Mouse (Mus musculus) kidney, embryonic 14.5 days (tissue): ENCODE results near the gene Olfr902. TPM values are rescaled to one million over a fixed set of nuclear protein-coding genes. Genes with fewer than 3 reads are reported as not detected.
"Not testable (repeated sequence)": the region's sequence is repeated elsewhere in the genome, so short reads cannot be mapped to it uniquely, and the experiment has no call there.

Experiments
- ATAC-seq: fragments of 200-750 bp; cut with Nextera tagmentation; 2 replicates; pipeline ENCODE4 v1.8.0; 2017; ENCODE audit warnings: moderate number of reproducible peaks, mild to moderate bottlenecking, moderate TSS enrichment, moderate library complexity; ENCODE audit not compliant: low FRiP score, low TSS enrichment
- H3K27ac ChIP-seq: fragments of 300-500 bp; sonication (generic); 2 replicates; pipeline ENCODE4 v1.5.1; 2014; ENCODE audit warnings: low read depth, mild to moderate bottlenecking, low read length, moderate library complexity, mixed read lengths
- H3K27me3 ChIP-seq: fragments of 300-500 bp; sonication (generic); 2 replicates; pipeline ENCODE4 v1.6.1; 2014; ENCODE audit warnings: mild to moderate bottlenecking, low read length; ENCODE audit not compliant: control insufficient read depth, insufficient read depth
- H3K36me3 ChIP-seq: fragments of 300-500 bp; sonication (generic); 2 replicates; pipeline ENCODE4 v1.6.1; 2014; ENCODE audit warnings: low read length, mixed read lengths; ENCODE audit not compliant: control insufficient read depth, insufficient read depth
- H3K4me1 ChIP-seq: fragments of 300-500 bp; sonication (generic); 2 replicates; pipeline ENCODE4 v1.6.1; 2014; ENCODE audit warnings: low read length, mixed read lengths; ENCODE audit not compliant: control insufficient read depth, insufficient read depth
- H3K4me2 ChIP-seq: fragments of 300-500 bp; sonication (generic); replicated peaks from 2 replicates; pipeline ENCODE4 v1.6.1; 2014; ENCODE audit warnings: low read depth, mild to moderate bottlenecking, low read length
- H3K4me3 ChIP-seq: fragments of 300-500 bp; sonication (generic); 2 replicates; pipeline ENCODE4 v1.5.1; 2014; ENCODE audit warnings: mild to moderate bottlenecking, low read length
- H3K9ac ChIP-seq: fragments of 300-500 bp; sonication (generic); 2 replicates; pipeline ENCODE4 v1.6.1; 2014; ENCODE audit warnings: low read depth, mild to moderate bottlenecking, low read length, moderate library complexity
- H3K9me3 ChIP-seq: fragments of 300-500 bp; sonication (generic); 2 replicates; pipeline ENCODE4 v1.6.1; 2016; ENCODE audit warnings: low read length; ENCODE audit not compliant: control insufficient read depth
- WGBS: fragments of 180-500 bp; shearing (Covaris S2); extraction: QIAGEN DNeasy Blood & Tissue Kit; methylation state at CpG from one replicate; pipeline ENCODE4 v1.1.7; 2014; 5-methylcytosine and 5-hydroxymethylcytosine counted together
- polyA plus RNA-seq: library from polyadenylated mRNA; unstranded; fragments of >200 nt; fragmentation: Nextera tagmentation; extraction: Ambion mirVana; gene quantifications from 2 replicates; pipeline ENCODE4 v1.2.1, GENCODE M21; 2014

Olfr902 gene
- polyA plus RNA-seq: not detected in 2 replicates

- no peaks in the 10 kb centered on the region for H3K9me3 ChIP-seq
- H3K4me3 ChIP-seq: no peak within 1 kb of the TSS
- no peaks in the 10 kb centered on the region for H3K4me1 ChIP-seq
- H3K27me3 ChIP-seq: no peaks in the 10 kb centered on the region
- no peaks in the 10 kb centered on the region for H3K36me3 ChIP-seq
- 85% methylated on average over 5 of the region's 5 CpGs for WGBS
- no peak for ATAC-seq
- H3K9ac ChIP-seq: no peak within 1 kb of the TSS
- H3K27ac ChIP-seq: no peak within 1 kb of the TSS
- no peak within 1 kb of the TSS for H3K4me2 ChIP-seq
Observed at GRCm38 (mm10) chr9:38447352-38447751, at the start of gene Olfr902. Gene Olfr902 (plus strand): TSS chr9:38447652.

DNA sequence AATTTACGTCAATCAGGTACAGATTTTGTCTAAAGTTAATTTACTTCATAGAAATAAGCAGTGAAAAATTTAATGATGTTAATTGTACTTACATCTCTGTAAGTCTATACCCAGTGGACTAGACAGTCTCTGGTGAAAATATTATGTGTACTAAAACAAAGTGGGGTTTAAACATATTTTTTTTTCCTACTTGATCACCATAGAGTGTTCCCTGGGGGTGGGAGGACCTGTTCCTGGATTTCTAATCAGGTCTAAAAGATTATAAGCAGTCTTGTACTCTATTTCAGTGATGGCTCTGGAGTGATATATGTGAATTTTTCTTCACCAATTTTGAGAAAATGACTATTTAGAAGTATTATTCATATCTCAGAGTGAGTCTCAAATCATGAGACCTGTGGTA lies 46.1 kb upstream of the Olfr902 start, which contains the start of gene Olfr147:
Olfr147 (plus strand) TSS at position 301 of the 400 bp plus-strand sequence.
- no peaks in the 10 kb centered on the region for H3K9me3 ChIP-seq
- WGBS: 83% methylated on average over 1 of the region's 1 CpGs
- H3K27ac ChIP-seq: no peak within 1 kb of the TSS
- no peak for ATAC-seq
- H3K4me2 ChIP-seq: no peak within 1 kb of the TSS
- H3K9ac ChIP-seq: no peak within 1 kb of the TSS
- H3K4me3 ChIP-seq: no peak within 1 kb of the TSS
- H3K36me3 ChIP-seq: no peaks in the 10 kb centered on the region
- H3K27me3 ChIP-seq: no peaks in the 10 kb centered on the region
- H3K4me1 ChIP-seq: no peaks in the 10 kb centered on the region

DNA sequence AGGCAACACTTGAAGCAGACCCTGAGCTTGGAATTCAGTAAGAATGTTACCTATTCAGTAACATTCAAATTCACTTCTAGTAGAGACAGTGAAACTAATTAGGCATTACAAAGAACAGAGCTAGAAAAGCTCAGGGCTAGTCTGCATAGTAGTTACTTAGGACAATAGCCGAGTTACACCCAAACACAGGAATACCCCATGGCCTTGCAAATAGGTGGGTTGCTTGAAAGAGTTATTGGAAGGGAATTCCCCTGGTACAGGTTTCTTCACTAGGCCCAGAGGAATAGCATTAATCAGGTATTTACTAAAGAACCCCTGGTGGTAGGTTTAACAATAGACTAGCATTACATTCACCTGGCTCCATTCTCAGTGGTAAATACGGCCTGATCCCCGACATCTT lies 40.0 kb upstream of the Olfr902 start:
- not testable (repeated sequence) for H3K4me1 ChIP-seq, H3K9ac ChIP-seq, H3K27ac ChIP-seq, ATAC-seq, H3K9me3 ChIP-seq, H3K36me3 ChIP-seq, H3K4me3 ChIP-seq, H3K4me2 ChIP-seq, H3K27me3 ChIP-seq
- 94% methylated on average over 3 of the region's 3 CpGs for WGBS

- ATAC-seq, H3K4me2 ChIP-seq, H3K9ac ChIP-seq, H3K27ac ChIP-seq, H3K9me3 ChIP-seq, H3K36me3 ChIP-seq, H3K4me3 ChIP-seq, H3K4me1 ChIP-seq, H3K27me3 ChIP-seq: not testable (repeated sequence)
- 90% methylated on average over 14 of the region's 14 CpGs for WGBS
Observed at GRCm38 (mm10) chr9:38413502-38413901, 34.0 kb upstream of the Olfr902 start.

- Histone ChIP-seq H3K36me3 (no peaks in the 10 kb centered on the region), H3K4me2 (no peak overlapping the region), H3K4me3 (no peak overlapping the region), H3K27me3 (no peaks in the 10 kb centered on the region), H3K9me3 (peaks cover 3% of the 10 kb centered on the region; the same call in 1 of the 2 replicates), H3K27ac (no peak overlapping the region), H3K4me1 (no peaks in the 10 kb centered on the region), H3K9ac (no peak overlapping the region)
- no peak for ATAC-seq
Observed at GRCm38 (mm10) chr9:38423801-38424200, 23.7 kb upstream of the Olfr902 start.

GRCm38 (mm10) chr9:38427026-38427425 lies 20.4 kb upstream of the Olfr902 start:
- Histone ChIP-seq H3K4me1 (no peaks in the 10 kb centered on the region), H3K9ac (no peak overlapping the region), H3K4me2 (no peak overlapping the region), H3K36me3 (no peaks in the 10 kb centered on the region), H3K27ac (no peak overlapping the region), H3K27me3 (no peaks in the 10 kb centered on the region), H3K9me3 (peaks cover 3% of the 10 kb centered on the region; the same call in 1 of the 2 replicates), H3K4me3 (no peak overlapping the region)
- 67% methylated on average over 1 of the region's 1 CpGs for WGBS
- ATAC-seq: no peak

- Histone ChIP-seq H3K36me3 (no peaks in the 10 kb centered on the region), H3K4me2 (no peak within 1 kb of the TSS), H3K4me1 (no peaks in the 10 kb centered on the region), H3K9ac (no peak within 1 kb of the TSS), H3K27ac (no peak within 1 kb of the TSS), H3K27me3 (no peaks in the 10 kb centered on the region), H3K4me3 (no peak within 1 kb of the TSS), H3K9me3 (peaks cover 3% of the 10 kb centered on the region; the same call in 1 of the 2 replicates)
- 83% methylated on average over 1 of the region's 1 CpGs for WGBS
- ATAC-seq: no peak
Observed at GRCm38 (mm10) chr9:38429155-38429554, 18.3 kb upstream of the Olfr902 start, which contains the start of gene Olfr901. Gene Olfr901 (plus strand): TSS chr9:38429455.

GRCm38 (mm10) chr9:38462844-38463243 lies 15.4 kb downstream of the Olfr902 start, which contains the start of gene Olfr904:
Gene Olfr904 (plus strand): TSS chr9:38463144.
- ATAC-seq: no peak
- H3K4me3 ChIP-seq: no peak within 1 kb of the TSS

GRCm38 (mm10) chr9:38470807-38471206 lies 23.4 kb downstream of the Olfr902 start, which contains the start of gene Olfr905:
Gene Olfr905 (plus strand): TSS chr9:38471107.
- Histone ChIP-seq H3K9me3 (no peaks in the 10 kb centered on the region), H3K27me3 (no peaks in the 10 kb centered on the region), H3K4me2 (no peak within 1 kb of the TSS), H3K4me1 (no peaks in the 10 kb centered on the region), H3K4me3 (no peak within 1 kb of the TSS), H3K36me3 (no peaks in the 10 kb centered on the region), H3K27ac (no peak within 1 kb of the TSS), H3K9ac (no peak within 1 kb of the TSS)
- no peak for ATAC-seq

More at GRCm38 (mm10) chr9:38462844-38463243, 15.4 kb downstream of the Olfr902 start, which contains the start of gene Olfr904:
- Histone ChIP-seq H3K9ac (no peak within 1 kb of the TSS), H3K4me2 (no peak within 1 kb of the TSS), H3K27ac (no peak within 1 kb of the TSS), H3K9me3 (no peaks in the 10 kb centered on the region), H3K27me3 (no peaks in the 10 kb centered on the region), H3K4me1 (no peaks in the 10 kb centered on the region), H3K36me3 (no peaks in the 10 kb centered on the region)
